Mouse (Mus musculus) liver, embryonic 14.5 days (tissue): ENCODE results near the gene Hdac11.

Source experiments
- CTCF ChIP-seq: IDR thresholded peaks from 2 replicates; pipeline ENCODE4 v1.5.1; 2016; ENCODE audit warnings: antibody characterized with exemption, low read depth, control low read depth
- EP300 ChIP-seq: IDR thresholded peaks from 2 replicates; pipeline ENCODE4 v1.6.1; 2016; ENCODE audit warnings: antibody characterized with exemption, low read depth

- TF ChIP-seq EP300 (no peak), CTCF (no peak)
Observed at GRCm38 (mm10) chr6:91215454-91215853, 59.0 kb downstream of the Hdac11 start.
